Mouse (Mus musculus) erythroblast, embryonic 14.5 days (primary cell): ENCODE measurements around the gene Ctdspl.

ENCODE experiments used
- GATA1 ChIP-seq: IDR thresholded peaks from 2 replicates; pipeline ENCODE4 v1.6.1; 2012; ENCODE audit warnings: low read length, inconsistent platforms, mixed read lengths
- TAL1 ChIP-seq: IDR thresholded peaks from 3 replicates; pipeline ENCODE4 v1.6.1; 2012; ENCODE audit warnings: low read length, inconsistent platforms, mixed read lengths

DNA sequence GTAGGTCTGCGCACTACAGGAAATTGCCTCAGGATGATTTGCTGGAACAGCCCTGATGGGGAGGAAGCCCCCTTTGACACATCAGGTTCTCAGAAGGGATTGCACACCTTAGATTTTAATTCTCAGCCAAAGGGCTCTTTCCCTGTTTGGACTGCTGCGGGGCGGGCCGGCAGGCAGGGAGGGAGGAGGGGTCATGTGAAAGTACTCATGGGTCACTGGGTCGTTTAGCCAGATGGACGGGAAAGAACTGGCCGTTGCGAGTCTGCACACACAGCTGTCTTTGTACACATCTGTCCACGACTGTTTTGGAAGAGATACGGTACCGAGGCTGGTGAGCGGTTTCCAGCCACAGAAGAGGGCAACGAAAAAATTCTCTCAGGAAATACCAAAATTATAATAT, 13.2 kb downstream of the Ctdspl start:
- TF ChIP-seq GATA1, result no peak
- TF ChIP-seq TAL1, result no peak
